Mouse (Mus musculus): ENCODE results near the gene D2hgdh.
"Not testable (repeated sequence)": the region's sequence is repeated elsewhere in the genome, so short reads cannot be mapped to it uniquely, and the experiment has no call there.

- not testable (repeated sequence) for TF ChIP-seq MAX (IDR thresholded peaks at IDR 0.05); CTCF (IDR thresholded peaks at IDR 0.05; ENCODE audit: control insufficient read depth, insufficient read depth, insufficient read length); USF1 (IDR thresholded peaks at IDR 0.05; ENCODE audit: low read depth); CEBPB (IDR thresholded peaks at IDR 0.05; ENCODE audit: low read depth)
Observed at GRCm38 (mm10) chr1:93881778-93882177, 57.1 kb downstream of the D2hgdh start.
